Mouse (Mus musculus) heart, embryonic 11.5 days (tissue): ENCODE results near the gene Stt3b. TPM values are rescaled to one million over a fixed set of nuclear protein-coding genes. Genes with fewer than 3 reads are reported as not detected.

Source experiments
- ATAC-seq: fragments of 200-750 bp; cut with Nextera tagmentation; replicated peaks from 2 replicates; pipeline ENCODE4 v1.8.0; 2017; ENCODE audit warnings: moderate library complexity; ENCODE audit not compliant: insufficient number of reproducible peaks, low FRiP score, low TSS enrichment
- H3K27ac ChIP-seq: fragments of 300-500 bp; sonication (generic); 2 replicates; pipeline ENCODE4 v1.5.1; 2014; ENCODE audit warnings: mild to moderate bottlenecking, low read depth, low read length
- H3K27me3 ChIP-seq: fragments of 300-500 bp; sonication (generic); 2 replicates; pipeline ENCODE4 v1.6.1; 2014; ENCODE audit warnings: mild to moderate bottlenecking, low read length, mixed read lengths; ENCODE audit not compliant: control insufficient read depth, insufficient read depth
- H3K36me3 ChIP-seq: fragments of 300-500 bp; sonication (generic); 2 replicates; pipeline ENCODE4 v1.6.1; 2014; ENCODE audit warnings: mild to moderate bottlenecking, low read length, moderate library complexity, mixed read lengths; ENCODE audit not compliant: control insufficient read depth, insufficient read depth
- H3K4me1 ChIP-seq: fragments of 300-500 bp; sonication (generic); 2 replicates; pipeline ENCODE4 v1.6.1; 2014; ENCODE audit warnings: low read length; ENCODE audit not compliant: control insufficient read depth, insufficient read depth
- H3K4me2 ChIP-seq: fragments of 300-500 bp; sonication (generic); 2 replicates; pipeline ENCODE4 v1.6.1; 2014; ENCODE audit warnings: mild to moderate bottlenecking, moderate library complexity
- H3K4me3 ChIP-seq: fragments of 300-500 bp; sonication (generic); 2 replicates; pipeline ENCODE4 v1.5.1; 2014; ENCODE audit warnings: low read depth, low read length
- H3K9ac ChIP-seq: fragments of 300-500 bp; sonication (generic); 2 replicates; pipeline ENCODE4 v1.6.1; 2014; ENCODE audit warnings: mild to moderate bottlenecking, low read depth, low read length, moderate library complexity
- H3K9me3 ChIP-seq: fragments of 300-500 bp; sonication (generic); replicated peaks from 2 replicates; pipeline ENCODE4 v1.6.1; 2016; ENCODE audit warnings: low read length; ENCODE audit not compliant: control insufficient read depth
- whole genome bisulfite sequencing: fragments of 180-500 bp; shearing (Covaris S2); extraction: QIAGEN DNeasy Blood & Tissue Kit; methylation state at CpG from one replicate; pipeline ENCODE4 v1.1.7; 2014; ENCODE audit not compliant: insufficient replicate concordance; 5-methylcytosine and 5-hydroxymethylcytosine counted together
- polyA plus RNA-seq: library from polyadenylated mRNA; unstranded; fragments of >200 nt; fragmentation: Nextera tagmentation; extraction: Ambion mirVana; gene quantifications from 2 replicates; pipeline ENCODE4 v1.2.1, GENCODE M21; 2014

The Stt3b gene
- polyA plus RNA-seq, 1 experiment from 2014 or later, result 84.7 TPM

DNA sequence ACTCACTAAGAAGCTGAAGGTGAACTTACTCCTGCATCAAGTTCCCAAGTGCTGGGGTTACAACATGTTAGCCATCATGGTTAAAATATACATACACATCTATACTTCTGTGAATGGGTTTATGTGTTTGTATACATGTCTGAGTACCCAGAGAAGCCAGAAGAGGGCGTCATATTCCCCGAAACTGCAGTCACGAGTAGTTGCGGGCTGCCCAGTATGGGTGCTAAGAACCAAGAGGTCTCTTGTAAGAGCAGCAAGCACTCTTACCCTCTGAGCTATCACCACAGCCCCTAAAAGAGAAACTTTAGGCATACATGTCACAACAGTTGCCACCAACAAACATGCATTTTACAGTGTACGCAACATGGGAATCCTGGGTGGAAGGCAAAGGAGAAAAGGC, 70.4 kb downstream of the Stt3b start:
- WGBS, result 96% methylated on average over 5 of the region's 5 CpGs
- no peak overlapping the region for H3K27ac ChIP-seq
- ATAC-seq, result no peak
- H3K4me2 ChIP-seq, result no peak overlapping the region
- no peaks in the 10 kb centered on the region for H3K27me3 ChIP-seq
- no peaks in the 10 kb centered on the region for H3K9me3 ChIP-seq
- no peaks in the 10 kb centered on the region for H3K4me1 ChIP-seq
- H3K9ac ChIP-seq, result no peak overlapping the region
- peaks cover 32% of the 10 kb centered on the region for H3K36me3 ChIP-seq
- H3K4me3 ChIP-seq, result no peak overlapping the region

DNA sequence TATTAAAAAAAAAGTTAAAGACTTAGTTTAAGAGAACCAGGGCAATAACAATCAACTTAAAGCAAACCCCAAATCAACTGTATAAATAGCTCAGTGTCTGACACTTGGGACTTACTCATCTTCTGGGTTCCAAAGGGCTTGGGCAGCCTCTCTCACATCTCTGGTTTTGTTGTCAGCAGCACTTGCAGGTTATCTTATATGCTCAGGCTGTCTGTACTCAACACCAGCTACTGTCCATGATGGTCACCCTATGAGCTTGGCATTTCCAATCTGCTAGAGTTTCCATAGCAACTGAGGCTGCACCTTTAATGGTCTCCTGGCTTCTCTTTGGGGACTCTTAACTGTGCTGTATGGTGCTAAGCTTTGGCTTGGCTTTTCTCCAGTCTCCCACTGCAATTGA, 72.3 kb downstream of the Stt3b start:
- Histone ChIP-seq H3K4me1 (no peaks in the 10 kb centered on the region), H3K4me2 (no peak overlapping the region), H3K36me3 (peaks cover 21% of the 10 kb centered on the region), H3K27me3 (no peaks in the 10 kb centered on the region), H3K9ac (no peak overlapping the region), H3K9me3 (no peaks in the 10 kb centered on the region), H3K4me3 (no peak overlapping the region), H3K27ac (no peak overlapping the region)
- ATAC-seq, result no peak

DNA sequence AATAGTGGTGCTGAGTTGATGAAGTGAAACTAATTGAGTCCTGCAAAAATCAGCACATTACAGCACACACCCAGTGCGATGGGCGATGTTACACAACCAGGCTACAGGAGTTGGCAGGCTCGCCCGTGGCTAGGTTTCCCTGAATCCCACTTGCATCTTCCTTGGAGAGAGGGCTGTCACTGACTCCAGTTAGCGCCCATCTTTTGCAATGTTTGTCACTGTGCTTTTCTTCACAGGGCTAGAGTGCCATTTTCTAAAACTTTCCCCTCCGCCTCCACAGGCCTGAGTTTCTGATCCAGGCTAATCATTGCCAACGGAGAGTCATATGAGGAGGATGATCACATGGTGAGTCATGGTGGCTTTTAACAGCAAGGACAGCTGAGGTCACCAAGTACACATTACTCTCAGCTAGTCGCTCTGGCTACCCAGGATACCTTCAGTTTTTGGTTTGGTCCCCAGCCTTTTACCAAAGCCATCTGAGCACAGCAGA, 73.8 kb downstream of the Stt3b start:
- WGBS, result 83% methylated on average over 8 of the region's 8 CpGs
- ATAC-seq, result no peak
- H3K9ac ChIP-seq, result no peak overlapping the region
- H3K36me3 ChIP-seq, result peaks cover 12% of the 10 kb centered on the region
- no peak overlapping the region for H3K4me2 ChIP-seq
- no peaks in the 10 kb centered on the region for H3K27me3 ChIP-seq
- no peaks in the 10 kb centered on the region for H3K9me3 ChIP-seq
- no peak overlapping the region for H3K27ac ChIP-seq
- no peak overlapping the region for H3K4me3 ChIP-seq
- H3K4me1 ChIP-seq, result no peaks in the 10 kb centered on the region

DNA sequence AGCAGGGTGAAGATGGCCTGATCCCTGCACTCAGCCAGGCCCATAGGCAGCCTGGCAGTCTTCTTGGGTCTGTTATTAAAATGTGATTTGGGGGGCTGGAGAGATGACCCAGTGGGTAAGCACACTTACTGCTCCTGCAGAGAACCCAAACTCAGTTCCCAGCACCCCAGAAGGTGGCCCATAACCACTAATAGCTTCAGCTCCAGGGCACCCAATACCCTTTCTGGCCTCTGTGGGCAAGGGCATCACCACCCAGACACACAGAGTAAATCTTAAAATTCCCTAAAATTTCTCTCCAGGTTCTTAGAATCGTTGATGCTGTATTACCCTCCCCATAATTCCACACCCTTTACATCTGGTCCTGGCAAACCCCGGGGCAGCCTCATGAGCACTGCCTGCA, 75.7 kb downstream of the Stt3b start:
- no peak overlapping the region for H3K4me3 ChIP-seq
- H3K4me1 ChIP-seq, result peaks cover 7% of the 10 kb centered on the region
- H3K36me3 ChIP-seq, result no peaks in the 10 kb centered on the region
- no peak for ATAC-seq
- H3K9me3 ChIP-seq, result no peaks in the 10 kb centered on the region
- no peak overlapping the region for H3K4me2 ChIP-seq
- WGBS, result 90% methylated on average over 2 of the region's 2 CpGs
- no peak overlapping the region for H3K9ac ChIP-seq
- no peaks in the 10 kb centered on the region for H3K27me3 ChIP-seq
- H3K27ac ChIP-seq, result no peak overlapping the region

DNA sequence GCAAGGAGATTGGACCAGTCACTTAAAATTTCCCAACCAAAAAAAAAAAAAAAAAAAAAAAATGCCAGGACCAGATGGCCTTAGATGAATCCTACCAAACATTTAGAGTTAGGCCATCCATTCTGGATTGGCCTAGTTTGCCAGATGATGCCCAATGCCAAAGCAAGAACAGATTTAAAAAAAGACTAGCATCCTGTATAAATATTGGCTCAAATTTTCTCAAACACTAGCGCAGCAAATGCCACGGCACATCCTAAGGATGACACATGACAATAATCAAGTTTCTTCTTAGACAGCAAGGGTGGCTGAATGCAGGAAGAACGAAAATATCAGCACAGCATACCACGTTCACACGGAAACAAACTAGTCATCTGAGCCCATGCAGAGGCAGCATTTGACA, 76.5 kb downstream of the Stt3b start:
- peaks cover 10% of the 10 kb centered on the region for H3K4me1 ChIP-seq
- no peaks in the 10 kb centered on the region for H3K36me3 ChIP-seq
- H3K4me3 ChIP-seq, result no peak overlapping the region
- H3K27me3 ChIP-seq, result no peaks in the 10 kb centered on the region
- H3K9me3 ChIP-seq, result no peaks in the 10 kb centered on the region
- H3K4me2 ChIP-seq, result no peak overlapping the region
- ATAC-seq, result no peak
- 80% methylated on average over 5 of the region's 5 CpGs for WGBS
- no peak overlapping the region for H3K9ac ChIP-seq
- no peak overlapping the region for H3K27ac ChIP-seq

DNA sequence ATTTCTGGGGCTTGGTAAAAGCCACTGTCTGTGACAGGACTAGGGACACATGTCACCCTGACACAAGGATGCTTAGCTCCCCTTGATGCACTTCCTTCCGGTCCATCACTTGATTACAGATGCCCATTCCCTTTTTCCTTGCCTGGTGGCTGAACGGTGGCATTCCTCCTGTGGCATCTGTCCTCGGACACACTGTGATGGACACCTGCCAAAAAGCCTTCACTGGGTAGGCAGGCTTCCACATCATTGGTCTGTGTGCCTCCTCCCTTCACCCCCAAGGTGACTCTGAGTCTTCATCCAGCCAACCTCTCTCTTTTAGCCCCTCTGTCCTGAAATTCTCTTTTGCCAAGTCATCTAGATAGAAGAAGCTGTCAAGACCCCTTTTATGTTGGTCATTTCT, 78.7 kb downstream of the Stt3b start:
- Histone ChIP-seq H3K27me3 (no peaks in the 10 kb centered on the region), H3K4me2 (no peak overlapping the region), H3K4me1 (peaks cover 10% of the 10 kb centered on the region), H3K9me3 (no peaks in the 10 kb centered on the region), H3K27ac (no peak overlapping the region), H3K9ac (no peak overlapping the region), H3K4me3 (no peak overlapping the region), H3K36me3 (no peaks in the 10 kb centered on the region)
- WGBS, result 88% methylated on average over 3 of the region's 3 CpGs
- no peak for ATAC-seq

DNA sequence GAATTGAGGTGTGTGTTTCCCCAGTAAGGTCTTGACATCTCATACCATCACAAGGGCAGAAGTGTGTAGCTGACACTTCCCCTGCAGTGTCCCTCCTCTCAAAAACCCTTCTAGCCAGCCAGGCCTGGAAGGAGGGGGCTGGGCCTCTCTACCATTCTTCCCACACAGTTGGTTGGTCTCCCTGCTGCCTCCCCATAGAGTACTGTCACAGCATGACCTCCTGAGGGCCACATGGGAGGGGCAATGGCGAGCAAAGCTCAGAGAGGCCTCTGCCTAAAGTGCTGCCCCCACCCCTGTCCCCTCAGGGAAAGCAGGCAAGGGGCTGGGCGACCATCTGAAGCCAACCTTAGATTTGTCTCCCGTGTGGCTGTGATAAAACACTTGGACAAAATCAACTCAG, 80.1 kb downstream of the Stt3b start:
- H3K4me3 ChIP-seq, result no peak overlapping the region
- WGBS, result 27% methylated on average over 3 of the region's 3 CpGs
- no peak overlapping the region for H3K27ac ChIP-seq
- peaks cover 10% of the 10 kb centered on the region for H3K4me1 ChIP-seq
- H3K27me3 ChIP-seq, result no peaks in the 10 kb centered on the region
- no peak for ATAC-seq
- H3K36me3 ChIP-seq, result no peaks in the 10 kb centered on the region
- H3K9ac ChIP-seq, result no peak overlapping the region
- no peaks in the 10 kb centered on the region for H3K9me3 ChIP-seq
- no peak overlapping the region for H3K4me2 ChIP-seq

DNA sequence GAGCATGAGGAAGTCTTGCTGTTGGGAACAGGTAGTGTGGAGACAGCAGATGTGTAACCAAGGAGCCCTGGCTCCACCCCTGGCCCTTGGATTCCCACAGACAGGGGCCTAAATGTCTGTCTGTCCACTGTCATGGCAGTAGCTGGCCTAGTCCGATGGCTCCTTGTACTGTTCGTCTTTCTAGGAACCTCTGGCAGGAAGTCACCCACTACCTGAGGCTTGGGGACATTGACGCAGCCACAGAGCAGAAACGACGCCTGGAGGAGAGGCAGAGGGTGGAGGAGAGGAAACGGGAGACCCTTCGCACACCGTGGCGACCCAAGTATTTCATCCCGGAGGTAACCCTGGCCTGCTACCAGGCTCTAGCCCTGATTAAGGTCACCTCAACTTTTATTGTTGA, 80.5 kb downstream of the Stt3b start:
- no peaks in the 10 kb centered on the region for H3K9me3 ChIP-seq
- 75% methylated on average over 10 of the region's 10 CpGs for WGBS
- H3K4me3 ChIP-seq, result no peak overlapping the region
- H3K27ac ChIP-seq, result no peak overlapping the region
- no peaks in the 10 kb centered on the region for H3K36me3 ChIP-seq
- no peak for ATAC-seq
- no peak overlapping the region for H3K9ac ChIP-seq
- H3K4me1 ChIP-seq, result peaks cover 10% of the 10 kb centered on the region
- no peak overlapping the region for H3K4me2 ChIP-seq
- no peaks in the 10 kb centered on the region for H3K27me3 ChIP-seq

DNA sequence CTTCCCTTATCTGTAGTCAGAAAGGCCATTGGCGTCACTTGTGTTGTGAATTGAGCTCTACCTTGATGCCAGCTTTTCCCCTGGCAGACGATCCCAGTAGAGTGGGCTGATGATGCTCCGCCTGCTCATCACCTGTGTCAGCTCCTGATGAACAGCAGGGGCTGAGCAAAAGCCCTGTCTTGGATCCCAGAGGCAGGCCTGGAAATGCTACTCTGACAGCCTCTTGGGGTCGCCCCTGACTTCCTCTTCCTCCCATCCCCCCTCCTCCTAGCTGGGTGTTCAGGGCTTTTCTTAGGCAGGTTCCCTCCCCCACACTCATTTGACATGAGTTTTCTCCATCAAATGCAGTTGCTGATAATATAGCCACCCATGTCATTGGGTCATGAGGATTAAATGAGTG, 81.1 kb downstream of the Stt3b start:
- H3K9me3 ChIP-seq, result no peaks in the 10 kb centered on the region
- WGBS, result 53% methylated on average over 4 of the region's 4 CpGs
- H3K27me3 ChIP-seq, result no peaks in the 10 kb centered on the region
- no peaks in the 10 kb centered on the region for H3K36me3 ChIP-seq
- no peak overlapping the region for H3K4me3 ChIP-seq
- H3K27ac ChIP-seq, result no peak overlapping the region
- ATAC-seq, result no peak
- H3K4me1 ChIP-seq, result peaks cover 10% of the 10 kb centered on the region
- no peak overlapping the region for H3K4me2 ChIP-seq
- H3K9ac ChIP-seq, result no peak overlapping the region
